Mouse (Mus musculus) c-Kit-positive CD71-positive TER-119-negative erythroid progenitor cells, embryonic 14.5 days (primary cell): ENCODE results near the gene Stx11.

Experiments
- DNase-seq: peaks from one replicate; pipeline ENCODE4 v3.0.0-alpha.2; 2013; ENCODE audit warnings: low read depth

Gene Stx11

DNA sequence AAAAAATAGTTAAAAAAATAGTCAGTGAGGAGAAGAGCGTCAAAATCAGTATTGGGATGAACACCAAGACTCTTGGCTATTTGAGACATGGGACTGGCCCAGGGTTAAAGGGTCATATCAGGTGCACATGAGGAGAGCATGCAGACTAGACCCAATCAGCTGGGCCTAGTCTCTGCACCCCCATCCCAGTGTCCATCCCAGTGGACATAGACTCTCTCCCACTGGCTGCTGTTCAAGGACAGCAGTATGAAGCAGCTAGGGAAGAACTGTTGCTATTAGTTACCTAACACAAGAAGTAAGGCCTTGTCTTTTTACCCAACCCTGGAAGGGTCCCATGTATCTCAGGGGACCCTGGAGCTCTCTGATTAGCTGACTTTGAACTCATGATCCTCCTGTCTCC lies 49.9 kb downstream of the Stx11 start:
- DNase-seq: no peak

GRCm38 (mm10) chr10:12911981-12912530 lies 52.0 kb downstream of the Stx11 start:
- no peak for DNase-seq

GRCm38 (mm10) chr10:12911451-12911850 lies 52.6 kb downstream of the Stx11 start:
- no peak for DNase-seq

DNA sequence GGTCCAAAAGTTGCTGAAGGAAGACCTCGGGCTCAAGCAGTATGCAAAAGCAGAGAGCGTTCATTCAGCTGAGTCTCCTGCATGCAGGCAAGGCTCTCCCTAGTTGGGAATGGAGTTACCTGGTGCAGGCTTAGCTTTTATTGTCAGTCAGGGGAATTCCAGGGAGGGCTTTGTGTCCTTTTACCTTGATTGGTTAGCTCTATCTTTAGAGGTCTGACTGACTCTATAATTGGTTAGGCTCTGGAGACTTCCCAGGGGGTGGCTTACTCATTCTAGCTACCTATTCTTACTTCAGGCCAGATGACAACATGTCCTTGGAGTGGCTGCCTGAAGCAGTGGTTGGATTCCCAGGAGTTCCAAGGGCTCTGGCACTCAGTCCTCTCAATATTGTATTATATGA lies 54.2 kb downstream of the Stx11 start:
- DNase-seq: no peak

DNA sequence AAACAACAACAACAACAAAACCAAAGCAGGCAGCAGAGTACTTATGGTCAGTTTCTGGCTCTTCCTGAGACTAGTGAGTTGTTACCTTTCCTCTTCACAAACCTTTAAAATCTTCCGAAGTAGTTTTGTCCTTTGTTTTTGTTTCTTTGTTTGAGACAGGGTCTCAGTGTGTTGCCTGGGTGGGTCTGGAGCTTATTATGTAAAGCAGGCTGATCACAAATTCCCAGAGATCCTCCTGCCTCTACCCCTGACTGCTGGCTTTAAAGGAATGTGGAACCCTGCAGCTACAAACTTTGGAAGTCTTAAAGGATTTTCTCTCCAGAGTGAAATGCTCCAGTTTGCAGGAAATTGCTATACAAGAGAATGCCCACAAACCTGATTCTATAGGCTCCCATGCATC lies 54.9 kb downstream of the Stx11 start:
- no peak for DNase-seq

- no peak for DNase-seq
Measured at GRCm38 (mm10) chr10:12904140-12904528, 60.0 kb downstream of the Stx11 start.

GRCm38 (mm10) chr10:12903440-12904139 lies 60.5 kb downstream of the Stx11 start:
- no peak for DNase-seq

- no peak for DNase-seq
Measured at GRCm38 (mm10) chr10:12899901-12900300, 64.2 kb downstream of the Stx11 start.

DNA sequence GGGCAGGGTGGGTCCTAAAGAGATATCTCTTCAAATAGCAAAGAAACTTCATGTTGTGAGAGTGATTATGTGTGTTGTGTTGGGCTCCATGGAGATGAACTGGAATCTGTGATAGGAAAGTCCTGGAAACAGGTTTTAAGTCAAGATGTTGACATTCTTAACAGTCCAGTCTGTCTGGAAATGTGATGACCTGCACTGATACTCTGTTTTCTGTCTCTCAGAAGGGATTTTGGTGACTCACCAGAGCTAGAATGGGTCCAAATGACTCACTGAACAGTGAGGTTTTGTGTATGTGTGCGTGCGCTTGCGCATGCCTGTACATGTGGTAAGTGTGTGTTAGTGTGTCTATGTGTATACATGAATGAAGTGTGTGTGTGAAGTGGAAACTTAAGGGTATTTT lies 70.8 kb downstream of the Stx11 start:
- no peak for DNase-seq

- no peak for DNase-seq
Measured at GRCm38 (mm10) chr10:12888373-12888772, 75.7 kb downstream of the Stx11 start.
